Mouse (Mus musculus) c-Kit-positive CD71-negative TER-119-negative erythroid progenitor cells, embryonic 14.5 days (primary cell): ENCODE data around the gene Fgd3.

Experiments
- DNase-seq: peaks from one replicate; pipeline ENCODE4 v3.0.0-alpha.2; 2013; ENCODE audit warnings: low read depth

Fgd3 gene

DNA sequence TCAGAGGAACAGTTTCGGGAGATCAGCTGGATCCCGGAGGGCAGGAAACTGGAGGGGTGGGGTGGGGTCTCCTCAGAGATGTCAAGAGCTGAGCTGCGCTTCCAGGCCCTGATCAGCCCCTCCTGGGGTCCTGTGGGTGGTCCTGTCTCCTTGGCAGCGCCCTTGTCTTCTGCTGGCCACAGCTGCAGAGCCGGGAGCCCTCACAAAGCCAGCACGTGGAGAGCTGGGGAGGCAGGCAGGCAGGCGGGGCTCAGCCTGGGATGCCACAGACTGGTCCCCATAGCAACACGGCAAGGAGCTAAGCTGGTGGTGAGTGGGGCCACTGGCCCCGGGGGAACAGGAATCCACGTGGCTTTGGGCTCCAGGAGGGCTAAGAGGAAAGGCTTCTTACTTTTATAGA, at the start of gene Fgd3:
TSS of gene Fgd3 (minus strand) at position 272 of the 400 bp plus-strand sequence.
- DNase-seq: no peak

DNA sequence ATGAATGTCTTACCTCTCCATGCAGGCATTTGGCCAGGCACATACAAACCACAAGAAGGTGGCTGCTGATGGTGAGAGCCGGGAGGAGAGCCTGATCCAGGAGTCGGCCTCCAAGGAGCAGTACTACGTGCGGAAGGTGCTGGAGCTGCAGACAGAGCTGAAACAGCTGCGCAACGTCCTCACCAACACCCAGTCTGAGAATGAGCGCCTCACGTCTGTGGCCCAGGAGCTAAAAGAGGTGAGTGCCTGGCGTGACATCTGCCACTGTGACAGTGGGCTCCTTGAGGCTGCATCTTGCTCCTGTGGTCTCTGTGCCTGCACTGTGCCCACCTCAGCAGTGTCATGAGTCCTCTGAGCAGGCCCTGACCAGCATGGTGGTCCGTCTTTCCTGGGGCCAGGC, 49.3 kb upstream of the Fgd3 start:
- no peak for DNase-seq

DNA sequence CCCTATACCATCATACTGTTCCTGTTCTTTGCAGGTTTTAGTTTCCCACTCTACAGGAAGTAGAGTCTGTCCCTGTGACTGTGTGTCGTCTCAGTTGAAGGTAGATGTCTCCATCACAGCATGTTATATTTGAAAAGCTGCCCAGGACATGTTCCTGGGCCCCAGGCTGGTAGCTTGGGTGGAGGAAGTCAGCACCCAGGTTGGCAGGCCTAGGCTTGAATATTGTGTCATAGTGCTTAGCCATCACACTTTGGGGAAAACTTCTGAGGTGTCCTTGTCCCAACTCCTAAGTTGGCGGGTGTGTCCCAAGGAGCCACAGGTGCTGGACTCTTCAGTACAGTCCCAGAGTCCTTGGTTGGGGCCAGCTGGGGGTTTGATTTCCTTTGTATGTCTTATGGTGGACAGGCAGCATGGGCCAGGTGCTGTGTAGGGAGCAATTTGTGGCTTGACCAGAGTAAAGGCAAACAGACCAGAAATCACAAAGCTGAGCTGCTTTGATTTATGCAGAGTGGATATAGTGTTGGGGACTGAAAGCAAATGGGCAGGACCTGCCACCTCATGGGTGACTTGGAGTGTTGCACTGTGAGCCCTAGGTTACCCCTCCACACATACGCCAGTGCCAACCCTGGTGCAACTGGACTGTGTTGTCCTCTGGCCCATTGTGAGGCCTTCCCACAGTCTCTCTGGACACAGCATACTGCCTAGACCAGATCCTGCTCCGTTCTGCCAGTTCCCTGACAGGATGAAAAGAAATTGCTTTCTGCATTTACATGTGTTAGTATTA, 47.7 kb upstream of the Fgd3 start:
- no peak for DNase-seq

DNA sequence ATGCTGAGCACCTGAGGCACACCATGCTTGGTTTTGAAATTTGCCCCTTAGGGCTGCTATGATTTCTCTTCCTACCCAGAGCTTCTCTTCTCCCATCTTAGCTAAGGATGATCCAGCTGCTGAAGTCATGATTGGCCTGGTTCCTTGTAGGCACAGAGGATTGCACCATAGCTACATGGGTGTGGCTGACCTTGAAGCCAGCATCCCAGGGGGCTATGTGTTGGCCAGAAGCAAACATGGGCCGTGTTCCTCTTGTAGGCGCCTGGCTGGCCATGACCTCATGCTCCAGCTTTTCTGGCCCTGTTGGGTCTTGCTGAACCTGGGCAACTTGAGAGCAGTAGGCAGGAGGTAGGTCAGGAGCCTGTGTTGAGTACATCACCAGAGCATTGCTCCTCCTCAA, 44.6 kb upstream of the Fgd3 start:
- no peak for DNase-seq

DNA sequence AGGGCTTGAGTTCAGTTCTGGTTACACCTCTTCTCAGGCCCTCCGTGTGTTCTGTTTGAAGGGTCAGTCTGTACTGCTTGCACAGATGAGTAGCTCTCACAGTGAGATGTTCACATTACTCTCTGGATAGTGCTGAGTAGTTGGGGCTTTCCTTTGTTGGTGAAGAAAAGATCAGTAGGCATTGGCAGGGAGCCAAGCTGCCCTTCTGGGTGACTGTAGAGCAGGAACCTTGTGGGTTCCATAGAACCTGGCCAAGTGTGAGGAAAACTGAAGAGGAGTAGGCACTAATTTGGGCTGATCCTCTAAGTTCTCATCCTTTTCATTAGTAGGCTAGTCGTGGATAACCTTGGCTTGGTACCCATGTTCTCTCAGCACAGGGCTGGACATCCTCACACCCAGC, 42.7 kb upstream of the Fgd3 start:
- DNase-seq: no peak

DNA sequence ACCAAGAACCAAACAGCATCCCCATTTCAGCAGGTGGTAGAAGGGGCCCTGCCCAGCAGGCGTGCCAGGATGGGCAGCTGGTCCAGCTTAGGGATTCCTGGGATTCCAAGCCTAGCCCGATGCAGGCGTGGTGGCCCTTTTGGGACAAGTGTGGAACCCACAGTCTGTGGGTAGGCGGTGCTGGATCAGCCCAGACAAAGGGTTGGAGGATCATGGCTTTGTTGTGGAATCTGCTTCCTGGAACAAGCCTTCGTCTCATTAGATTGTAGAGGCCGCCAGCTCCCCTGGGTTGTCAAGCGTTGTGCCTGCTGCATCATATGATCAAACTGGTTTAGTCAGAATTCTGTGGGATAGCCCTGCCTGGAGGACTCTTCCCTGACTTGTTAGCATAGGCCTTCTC, 42.3 kb upstream of the Fgd3 start:
- no peak for DNase-seq

DNA sequence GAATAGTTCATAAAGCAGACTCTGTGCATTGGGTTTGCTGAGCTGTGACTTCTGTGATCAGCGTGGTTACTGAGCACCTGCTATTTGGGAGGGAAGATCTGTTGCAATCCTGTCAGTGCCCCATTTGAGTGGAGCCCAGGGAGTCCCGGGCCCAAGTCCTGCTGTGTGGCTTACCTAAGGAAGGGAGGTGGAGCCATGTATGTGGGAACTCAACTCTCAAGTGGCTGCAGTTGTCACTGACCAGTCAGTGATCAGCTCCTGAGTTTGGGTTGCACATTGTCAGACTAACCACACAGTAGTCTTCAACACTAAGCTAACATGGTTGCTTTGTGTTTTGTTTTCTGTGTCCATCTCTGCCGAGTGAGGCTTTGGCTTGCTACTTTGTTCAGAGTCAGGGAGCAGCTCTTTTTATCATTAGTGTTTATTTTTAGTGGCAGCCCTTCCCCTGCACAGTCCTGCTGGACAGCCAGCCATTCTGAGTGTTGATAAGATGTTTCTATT, 40.8 kb upstream of the Fgd3 start:
- DNase-seq: no peak

DNA sequence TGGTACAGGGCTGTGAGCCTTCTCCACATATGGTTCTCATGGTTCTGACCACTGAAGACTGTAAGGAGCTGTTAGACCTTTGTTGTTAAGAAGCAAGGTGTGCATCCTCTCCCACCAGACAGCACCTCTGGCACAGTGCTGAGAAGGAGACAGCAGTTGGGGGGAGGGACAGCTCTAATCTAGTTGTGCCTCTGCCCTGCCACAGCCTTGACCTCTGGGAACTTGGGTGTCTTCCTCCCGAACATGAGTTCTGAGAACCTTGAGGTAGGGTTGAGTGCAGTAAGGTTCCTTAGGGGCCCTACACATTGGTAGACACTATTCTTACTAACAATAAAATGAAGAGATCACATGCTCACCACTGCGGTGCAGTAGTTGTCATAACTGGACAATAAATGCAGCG, 38.1 kb upstream of the Fgd3 start:
- DNase-seq: no peak

DNA sequence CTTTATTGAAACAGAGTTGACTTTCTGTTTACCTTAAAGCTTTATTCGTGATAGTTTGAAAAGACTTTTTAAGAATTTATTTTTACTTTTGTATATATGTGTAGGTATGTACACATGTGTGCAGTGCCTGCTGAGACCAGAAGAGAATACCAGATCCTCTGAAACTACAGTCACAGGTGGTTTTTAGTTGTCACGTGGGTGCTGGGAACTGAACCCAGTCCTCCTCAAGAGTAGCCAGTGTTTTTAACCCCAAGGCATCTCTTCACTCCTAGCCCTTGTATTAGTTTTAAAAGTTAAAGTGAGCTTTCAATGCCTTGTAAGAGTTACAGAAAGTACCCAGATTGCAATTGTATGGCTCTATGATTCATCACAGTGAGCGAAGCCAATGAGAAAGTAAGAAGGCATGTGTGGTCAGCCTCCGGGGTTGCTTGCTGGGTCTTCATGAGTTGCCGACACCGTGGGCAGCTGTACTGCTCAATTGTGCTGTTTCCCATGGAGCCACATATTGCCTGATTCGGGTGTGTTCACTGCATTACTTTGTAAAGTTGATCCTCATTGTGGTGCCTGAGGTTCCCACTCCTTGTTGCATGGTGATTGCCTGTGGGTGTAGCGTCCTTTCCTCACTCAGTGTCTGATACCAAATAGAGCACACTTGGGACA, 37.4 kb upstream of the Fgd3 start:
- no peak for DNase-seq

DNA sequence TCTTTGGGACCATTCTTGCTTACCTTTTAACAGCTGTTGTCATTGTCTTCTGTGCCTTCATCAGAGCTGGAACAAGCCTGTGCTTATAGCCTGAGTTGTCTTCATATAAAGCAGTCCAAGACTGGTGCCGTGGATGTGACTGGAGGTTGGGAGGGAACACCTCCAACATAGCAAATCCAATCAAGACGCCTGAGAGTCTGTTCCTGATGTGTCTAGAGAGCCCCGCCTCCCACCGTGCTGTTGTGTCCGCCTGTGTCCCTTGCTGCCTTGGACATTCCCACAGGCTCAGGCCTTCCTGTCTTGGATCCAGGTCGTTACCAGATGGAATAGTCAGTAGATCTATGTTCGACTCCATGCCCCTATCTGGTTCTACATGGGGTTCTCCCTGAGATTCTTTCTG, 36.0 kb upstream of the Fgd3 start:
- no peak for DNase-seq

DNA sequence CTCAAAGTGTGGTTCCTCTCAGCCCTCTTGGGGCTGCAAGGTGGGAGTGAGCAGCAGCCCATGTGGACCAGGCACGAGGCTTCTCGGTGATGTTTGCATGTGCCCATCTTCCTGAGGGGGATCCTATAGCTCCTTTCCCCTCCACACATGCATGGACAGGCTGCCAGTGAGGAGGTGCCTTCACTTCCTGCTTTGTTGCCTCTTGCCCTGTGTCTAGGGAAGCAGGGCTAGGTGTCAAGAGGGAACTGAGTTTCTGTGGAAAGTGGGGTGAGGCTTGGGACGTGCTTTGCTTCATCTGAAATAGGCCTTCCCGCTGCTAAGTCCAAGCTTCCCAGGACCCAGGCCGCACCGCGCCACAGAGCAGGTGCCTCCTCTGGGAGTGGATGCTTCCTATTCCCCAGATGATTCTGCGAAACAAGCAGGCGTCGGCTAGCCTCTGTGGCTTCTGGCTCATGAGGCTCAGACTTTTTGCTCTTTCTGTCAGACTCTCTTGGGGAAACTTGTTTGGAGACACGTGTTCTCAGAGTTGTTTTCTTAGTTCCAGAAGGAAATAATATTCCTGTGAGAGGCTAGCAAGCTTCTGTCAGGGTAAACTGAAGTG, 35.5 kb upstream of the Fgd3 start:
- DNase-seq: no peak

DNA sequence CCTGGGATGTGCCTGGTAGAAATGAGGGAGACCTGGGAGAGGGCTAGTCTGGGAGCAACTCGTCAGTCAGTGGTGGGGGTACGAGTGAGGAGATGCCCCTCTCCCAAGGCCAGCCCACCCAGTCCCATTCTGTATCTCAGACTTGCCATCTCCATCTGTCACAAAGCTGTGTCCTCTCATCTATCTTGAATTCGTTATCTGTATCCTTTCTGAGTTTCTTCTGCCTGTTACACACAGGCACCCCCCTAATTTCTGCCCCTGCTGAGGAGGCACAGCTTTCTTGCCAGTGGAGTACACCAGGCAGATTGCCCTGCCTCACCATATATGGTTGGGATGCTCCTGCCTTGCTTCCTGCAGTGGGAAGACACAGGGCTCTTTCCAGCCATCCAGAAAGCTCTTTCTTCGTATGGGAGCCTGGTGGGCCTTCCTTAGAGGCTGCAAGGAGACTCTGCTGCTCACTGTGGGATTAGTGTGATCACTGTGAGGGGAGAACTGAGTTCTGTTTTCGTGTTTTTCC, 33.9 kb upstream of the Fgd3 start:
- no peak for DNase-seq

DNA sequence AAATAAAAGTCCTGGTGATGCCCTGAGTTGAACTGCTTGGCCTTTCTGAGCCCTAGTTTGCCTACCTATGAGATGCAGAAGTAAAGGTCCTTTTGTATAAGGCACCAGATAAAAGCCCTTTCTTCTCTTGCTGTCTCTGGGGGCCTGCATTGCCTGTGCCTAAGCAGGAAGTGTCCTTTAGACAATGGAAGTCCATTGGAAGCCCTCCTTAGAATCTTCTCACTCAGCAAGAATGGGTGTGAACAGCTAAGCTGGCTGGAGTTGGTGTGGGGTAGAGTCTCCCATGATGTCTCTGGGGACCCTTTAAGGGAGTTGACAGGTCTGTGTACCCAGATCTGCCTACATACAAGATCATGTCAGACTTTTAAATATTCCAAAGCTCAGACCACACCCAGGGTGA, 33.3 kb upstream of the Fgd3 start:
- DNase-seq: no peak

DNA sequence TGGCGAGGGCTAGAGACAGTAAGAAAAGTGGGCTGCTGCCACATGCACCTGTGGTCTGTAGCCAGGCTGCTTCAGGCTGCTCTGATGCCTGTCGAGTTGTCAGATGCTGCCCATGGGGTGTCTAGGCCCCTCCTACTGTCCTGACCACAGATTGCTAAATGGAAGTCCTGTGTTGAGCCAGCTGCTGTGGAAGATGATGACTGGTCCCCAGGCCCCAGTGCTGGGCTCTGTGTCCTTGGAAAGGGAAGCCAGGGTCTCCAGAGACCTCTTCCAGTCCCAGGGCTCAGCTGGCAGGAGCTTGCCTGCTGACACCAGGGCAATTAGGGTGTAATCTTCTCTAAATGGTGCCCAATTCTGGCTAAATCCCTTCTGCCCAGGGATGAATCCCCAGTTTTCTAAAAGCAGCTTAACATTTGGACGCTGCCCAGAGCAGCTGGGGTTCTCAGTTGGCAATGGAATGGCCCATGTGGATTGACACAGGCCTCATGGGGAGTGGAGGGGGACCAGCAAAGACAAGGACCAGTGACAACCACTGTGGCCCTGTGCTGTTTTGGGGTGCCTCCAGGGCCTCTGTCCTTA, 32.6 kb upstream of the Fgd3 start:
- no peak for DNase-seq

DNA sequence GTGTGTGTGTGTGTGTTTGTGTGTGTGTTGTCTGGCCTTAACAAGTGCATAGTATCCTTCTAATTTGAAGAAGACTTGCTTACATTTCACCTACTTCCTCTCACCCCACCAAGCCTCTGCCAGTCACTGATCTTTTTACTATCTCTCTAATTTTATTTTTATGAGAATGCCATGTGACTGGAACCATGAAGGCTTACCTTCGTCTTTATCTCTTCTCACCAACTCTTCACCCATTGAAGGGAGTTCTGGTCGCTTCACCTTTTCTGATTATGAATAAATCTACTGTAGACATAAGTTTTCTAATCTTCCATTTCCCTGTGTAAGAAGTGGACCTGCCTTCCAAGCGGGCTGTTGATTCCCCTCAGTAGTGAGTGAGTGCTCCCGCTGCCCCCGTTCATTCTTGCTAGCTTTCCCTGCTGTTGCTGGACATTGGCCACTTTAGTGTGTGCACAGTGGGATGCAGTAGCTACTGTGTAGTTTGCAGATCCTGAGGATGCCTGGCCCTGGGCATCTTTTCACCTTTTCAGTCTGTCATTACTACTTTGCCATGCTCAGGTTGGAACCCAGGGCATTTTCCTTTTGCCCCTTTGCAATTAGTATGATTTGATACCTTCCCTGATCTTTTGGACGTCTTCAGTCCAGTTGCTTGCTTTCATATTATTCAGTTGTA, 29.9 kb upstream of the Fgd3 start:
- no peak for DNase-seq

DNA sequence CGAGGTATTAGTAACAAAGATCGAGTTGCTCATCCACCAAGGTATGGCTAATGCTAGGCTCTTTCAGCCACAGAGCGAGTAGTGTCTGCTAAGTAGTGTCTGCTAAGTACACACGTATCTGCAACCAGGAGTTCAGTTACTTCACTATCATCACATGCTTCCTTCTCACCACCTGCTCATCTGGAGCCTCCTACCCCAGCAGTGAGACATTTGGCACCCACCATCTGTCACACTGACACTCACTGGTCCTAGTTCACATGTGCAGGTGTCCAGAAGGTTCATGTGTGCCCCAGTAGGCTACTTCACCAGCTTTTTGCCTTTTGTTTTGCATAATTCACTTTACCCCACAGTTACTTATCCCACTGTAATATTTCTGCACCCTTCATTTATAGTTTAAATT, 29.2 kb upstream of the Fgd3 start:
- no peak for DNase-seq

DNA sequence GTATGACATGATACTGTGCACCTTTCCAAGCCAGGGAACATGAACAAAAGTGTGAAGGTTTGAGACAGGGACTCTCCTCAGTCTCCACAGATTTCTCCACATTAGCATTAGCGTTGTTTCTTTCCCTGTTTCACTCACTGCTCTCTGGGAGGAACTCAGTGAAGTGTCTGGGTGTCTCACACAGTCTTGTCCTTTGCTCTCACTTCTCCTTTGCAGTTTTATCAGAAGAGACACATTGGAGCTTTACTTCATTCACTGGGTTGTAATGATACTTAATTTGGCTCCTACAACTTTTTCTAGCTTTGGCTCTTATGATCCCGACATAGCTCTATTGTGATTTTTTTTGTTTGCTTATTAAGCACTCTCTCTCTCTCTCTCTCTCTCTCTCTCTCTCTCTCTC, 28.4 kb upstream of the Fgd3 start:
- no peak for DNase-seq

DNA sequence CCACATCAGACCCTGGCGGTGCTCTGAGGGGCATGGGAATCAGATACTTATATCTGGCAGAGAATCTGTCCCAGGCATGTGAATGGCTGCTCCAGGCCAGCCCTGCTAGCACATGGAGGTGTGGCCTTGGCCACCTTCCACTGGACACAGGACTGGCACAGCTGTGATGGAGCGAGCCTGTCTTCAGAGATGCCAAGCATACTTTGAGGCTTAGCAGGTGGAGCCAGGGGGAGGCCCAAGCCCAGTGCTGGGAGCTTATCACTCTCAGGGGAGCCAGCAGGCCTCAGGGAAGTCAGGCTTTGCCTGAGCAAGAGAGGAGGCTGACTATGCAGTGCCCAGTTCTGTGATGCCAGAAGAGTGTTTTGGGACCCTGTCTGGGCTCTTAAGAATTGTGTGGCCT, 25.4 kb upstream of the Fgd3 start:
- no peak for DNase-seq

DNA sequence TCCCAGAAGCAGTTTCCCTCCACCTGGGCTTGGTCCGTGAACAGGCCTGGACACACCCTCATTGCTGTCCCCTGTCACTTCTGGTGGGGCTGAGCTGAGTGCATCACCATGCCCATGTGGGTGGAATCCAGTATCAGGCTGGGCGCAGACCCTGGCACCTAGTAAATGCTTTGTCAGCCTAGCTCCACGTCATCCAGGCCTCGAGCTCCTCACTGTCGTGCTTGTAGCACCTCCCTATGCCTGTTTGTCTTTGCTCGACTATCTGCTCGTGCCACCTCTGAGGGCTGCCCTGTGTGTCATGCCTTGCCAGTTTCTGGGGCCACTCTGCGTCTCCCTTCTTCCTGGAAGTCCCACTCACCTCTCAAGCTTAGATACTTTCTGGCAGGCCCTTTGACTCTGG, 24.5 kb upstream of the Fgd3 start:
- no peak for DNase-seq

DNA sequence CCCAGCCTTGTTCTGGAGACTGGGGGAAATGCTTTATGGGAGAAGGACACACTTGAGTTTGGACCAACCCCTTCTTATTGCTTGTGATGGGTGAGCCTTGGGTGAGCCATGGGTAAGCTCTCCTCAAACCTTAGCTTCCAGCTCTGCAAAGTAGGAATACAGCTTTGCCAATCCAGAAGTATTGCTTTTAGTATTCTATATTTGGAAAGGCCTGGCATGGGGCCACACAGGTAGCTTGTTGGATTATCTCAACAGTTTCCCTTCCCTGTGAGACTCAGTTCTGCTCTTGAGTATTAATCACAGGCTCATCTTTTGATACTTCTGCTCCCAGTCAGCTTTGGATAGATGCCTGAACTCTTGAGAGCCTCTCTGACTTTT, 22.6 kb upstream of the Fgd3 start:
- DNase-seq: no peak

DNA sequence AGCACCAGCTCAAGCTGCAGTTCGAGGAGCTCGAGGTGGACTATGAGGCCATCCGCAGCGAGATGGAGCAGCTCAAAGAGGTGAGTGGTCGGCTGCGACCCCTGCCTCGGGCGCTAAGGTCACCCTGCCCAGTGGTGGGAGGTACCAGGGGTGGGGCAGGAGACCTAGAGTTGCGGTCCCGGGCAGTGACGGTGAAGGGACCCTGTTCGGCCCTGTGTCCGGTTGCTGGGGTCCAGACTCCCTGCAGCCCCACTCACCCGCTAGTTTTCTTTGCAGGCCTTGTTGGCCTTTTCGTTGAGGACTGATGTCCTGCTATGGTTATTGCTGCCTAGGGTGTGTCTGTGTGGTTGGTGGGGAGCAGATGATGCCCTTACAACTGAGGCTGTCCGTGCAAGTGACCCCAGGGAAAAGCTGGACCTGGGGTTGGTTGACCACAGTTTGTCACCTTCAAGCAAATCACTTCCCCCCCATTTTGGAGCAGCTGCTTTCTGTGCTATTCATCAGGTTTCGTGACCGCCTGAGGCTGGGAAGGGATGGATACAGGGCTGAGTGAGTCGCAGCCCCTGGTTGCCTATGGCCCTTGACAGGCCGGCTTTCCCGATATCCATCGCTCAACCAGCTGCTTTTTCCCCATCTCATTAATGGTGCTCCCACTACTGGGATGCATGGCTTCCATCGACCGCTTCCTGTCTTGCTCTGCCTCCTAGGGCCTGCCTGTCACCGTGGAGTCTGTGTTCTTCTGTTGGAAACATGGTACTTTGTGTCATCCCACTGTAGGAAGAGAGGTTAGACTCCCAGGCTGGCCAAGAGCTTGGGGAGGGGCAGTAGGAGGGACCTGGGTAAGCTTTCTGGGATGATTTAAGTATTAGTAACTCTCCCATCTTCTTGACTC, 22.0 kb upstream of the Fgd3 start:
- no peak for DNase-seq
